Mouse (Mus musculus) spleen, adult 2 months (tissue): ENCODE data around the gene Lpp.

Experiments used
- CTCF ChIP-seq: fragments of 200-500 bp; IDR thresholded peaks from 2 replicates; pipeline ENCODE4 v1.5.1; 2011; ENCODE audit warnings: mild to moderate bottlenecking, inconsistent platforms; ENCODE audit not compliant: insufficient read depth, insufficient read length, insufficient replicate concordance; ENCODE audit errors: extremely low read depth
- POLR2A ChIP-seq: fragments of 200-500 bp; IDR thresholded peaks from 2 replicates; pipeline ENCODE4 v1.6.1; 2011; ENCODE audit warnings: low read depth, low read length, inconsistent platforms

- TF ChIP-seq POLR2A (no peak), CTCF (no peak)
Measured at GRCm38 (mm10) chr16:24791984-24792383, 398.7 kb downstream of the Lpp start.
